Mouse (Mus musculus) left cerebral cortex, adult 9 months (tissue): ENCODE measurements around the gene Eps15l1.

Source experiments
- DNase-seq, 2 experiments: peaks; one replicate each; pipeline ENCODE4 v3.0.0; 2022; ENCODE audit warnings: low spot score in 2 of 2

Eps15l1 gene

DNA sequence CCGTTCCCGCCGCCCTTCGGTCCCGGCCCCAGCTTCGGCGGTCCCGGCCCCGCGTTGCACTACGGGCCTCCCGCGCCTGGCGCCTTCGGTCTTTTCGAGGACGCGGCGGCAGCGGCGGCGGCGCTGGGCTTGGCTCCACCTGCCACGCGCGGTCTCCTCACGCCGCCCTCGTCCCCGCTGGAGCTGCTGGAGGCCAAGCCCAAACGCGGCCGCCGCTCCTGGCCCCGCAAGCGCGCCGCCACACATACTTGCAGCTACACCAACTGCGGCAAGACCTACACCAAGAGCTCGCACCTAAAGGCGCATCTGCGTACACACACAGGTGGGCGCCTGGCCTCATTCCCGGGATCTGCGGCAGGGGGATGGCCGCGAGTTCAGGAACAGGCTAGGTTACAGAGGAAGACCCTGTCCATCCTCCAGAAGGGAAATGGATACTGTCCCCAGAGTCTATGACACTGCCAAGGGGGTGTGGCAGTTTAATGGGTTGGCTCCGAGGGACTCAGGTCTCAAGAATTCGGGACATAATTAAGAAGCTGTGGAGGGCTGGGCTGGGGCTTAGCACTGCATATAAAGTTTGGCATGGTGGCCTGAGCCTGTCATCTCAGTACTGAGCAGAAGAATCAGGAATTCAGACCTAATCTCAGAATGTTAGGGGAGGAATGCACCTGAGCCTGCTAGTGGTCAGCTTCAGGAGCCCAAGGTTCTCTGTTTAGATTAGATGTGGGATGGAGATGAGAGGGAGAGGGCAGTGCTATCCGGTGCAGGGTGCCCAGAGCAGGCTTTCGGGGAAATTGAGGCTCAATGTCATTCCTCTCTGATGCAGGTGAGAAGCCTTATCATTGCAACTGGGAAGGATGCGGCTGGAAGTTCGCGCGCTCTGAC lies 101.1 kb downstream of the Eps15l1 start:
- no peak for DNase-seq

DNA sequence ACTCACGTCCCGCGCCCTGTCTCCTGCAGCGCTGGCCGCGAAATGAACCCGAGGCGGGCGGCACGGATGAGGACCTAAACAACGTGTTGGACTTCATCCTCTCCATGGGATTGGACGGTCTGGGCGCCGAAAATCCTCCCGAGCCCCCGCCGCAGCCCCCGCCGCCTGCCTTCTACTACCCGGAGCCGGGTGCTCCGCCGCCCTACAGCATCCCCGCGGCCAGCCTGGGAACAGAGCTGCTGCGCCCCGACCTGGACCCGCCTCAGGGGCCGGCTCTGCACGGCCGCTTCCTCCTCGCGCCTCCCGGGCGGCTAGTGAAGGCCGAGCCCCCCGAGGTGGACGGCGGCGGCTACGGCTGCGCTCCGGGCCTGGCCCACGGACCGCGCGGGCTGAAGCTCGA lies 101.9 kb downstream of the Eps15l1 start:
- no peak for DNase-seq

DNA sequence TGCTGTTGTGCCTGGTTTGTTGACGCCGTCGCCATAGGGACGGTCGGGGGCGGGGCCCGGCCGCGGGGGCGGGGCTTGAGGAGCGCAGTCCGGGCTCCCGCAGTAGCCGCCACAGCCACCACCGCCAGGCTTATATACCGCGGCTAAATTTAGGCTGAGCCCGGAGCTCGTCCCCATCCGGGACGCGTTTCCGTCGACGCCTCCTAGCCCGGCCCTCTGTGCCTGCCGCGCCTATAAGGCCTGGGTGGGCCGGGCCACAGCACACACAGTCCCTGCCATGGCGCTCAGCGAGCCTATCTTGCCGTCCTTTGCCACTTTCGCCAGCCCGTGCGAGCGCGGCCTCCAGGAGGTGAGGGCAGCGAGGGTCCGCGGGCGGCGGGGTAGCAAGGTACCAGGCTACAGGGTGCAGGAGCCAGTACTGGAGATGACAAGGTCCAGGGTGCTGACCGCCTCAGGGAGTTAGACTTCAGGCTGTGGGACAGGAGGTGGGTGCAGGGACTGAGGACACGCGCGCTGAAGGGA lies 102.4 kb downstream of the Eps15l1 start, which contains the start of gene Klf2:
TSS of gene Klf2 (plus strand) at position 233 of the 522 bp plus-strand sequence.
- peak; percentile 51 to 85 for DNase-seq

DNA sequence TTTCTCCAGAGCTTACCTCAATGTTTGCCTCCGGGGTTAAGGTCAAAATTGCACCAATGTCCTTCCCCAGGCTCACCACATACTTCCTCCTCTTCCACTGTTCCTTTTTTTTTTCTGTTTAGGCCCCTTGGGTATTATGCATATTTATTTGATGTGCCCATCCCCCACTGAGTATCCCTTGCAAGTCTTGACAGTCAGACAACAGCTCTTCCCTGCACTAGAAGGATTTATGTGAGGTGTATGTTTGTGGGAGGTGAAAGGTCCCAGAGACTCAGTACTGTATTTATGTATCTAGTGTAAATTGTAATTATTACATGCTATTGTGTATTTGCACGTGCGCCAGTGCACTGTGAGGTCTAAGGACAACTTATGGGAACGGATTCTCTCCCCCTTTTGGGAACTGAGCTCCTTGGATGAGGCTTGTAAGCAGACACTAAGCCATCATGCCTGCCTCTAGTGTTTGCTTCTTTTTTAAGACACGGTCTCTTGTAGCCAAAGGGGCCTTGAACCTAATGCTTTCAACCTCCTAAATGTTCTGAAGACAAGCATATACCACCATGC lies 103.4 kb downstream of the Eps15l1 start:
- no peak for DNase-seq

DNA sequence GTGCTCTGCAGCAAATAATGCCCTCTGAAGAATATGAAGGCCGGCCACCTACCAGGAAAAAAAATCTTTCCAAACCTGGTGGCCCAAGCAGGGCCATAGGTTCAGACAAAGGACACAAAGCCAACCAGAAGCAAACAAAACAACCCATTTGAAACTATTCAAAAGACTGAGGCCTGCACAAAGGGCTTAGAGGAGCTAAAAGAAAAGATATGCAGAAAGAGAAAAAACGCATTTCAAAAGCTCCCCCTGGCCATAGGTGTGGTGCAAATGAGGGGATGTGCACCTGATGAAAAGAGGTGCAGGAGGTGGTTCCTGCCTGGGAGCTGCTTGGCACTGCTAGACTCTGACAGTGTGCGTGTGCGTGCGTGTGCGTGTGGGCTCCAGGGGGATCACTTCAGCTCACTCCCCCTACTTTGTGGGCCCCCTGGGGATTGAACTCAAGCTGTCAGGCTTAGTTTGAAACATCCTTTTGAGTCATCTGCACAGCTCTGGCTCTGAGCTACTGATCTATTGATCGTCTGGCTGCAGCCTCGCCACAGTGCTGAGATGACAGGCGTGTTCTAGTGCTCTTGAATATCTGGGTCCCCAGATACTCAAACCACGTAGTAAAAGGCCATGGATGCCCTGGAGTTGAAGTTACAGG lies 105.1 kb downstream of the Eps15l1 start:
- DNase-seq = no peak

DNA sequence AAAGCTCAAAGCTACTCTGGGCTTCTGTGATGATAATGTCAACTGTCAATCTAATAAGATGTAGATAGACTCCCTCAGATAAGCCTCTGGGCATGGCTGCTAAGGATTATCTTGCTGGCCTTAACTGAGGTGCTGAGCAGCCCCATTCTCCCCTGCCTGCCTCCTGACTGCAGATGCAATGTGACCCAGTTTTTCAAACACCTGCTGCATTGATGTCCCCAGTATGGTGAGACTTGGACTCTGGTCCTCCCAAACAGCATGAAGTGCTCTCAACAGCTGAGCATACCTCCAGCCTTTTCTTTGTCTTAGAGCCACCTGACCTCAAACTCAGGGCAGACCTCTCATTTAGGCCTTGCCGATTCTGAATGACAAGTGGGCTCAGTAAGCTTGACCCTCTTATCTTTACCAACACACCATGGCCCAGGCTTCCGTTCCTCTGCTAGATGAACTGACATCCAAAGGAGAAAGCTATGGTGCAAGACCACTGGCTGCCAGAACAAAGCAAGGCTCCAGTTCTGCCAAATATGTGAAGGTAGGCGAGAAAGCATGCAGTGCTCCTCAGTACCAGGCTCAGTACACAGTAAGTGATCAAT lies 108.2 kb downstream of the Eps15l1 start:
- no peak for DNase-seq

DNA sequence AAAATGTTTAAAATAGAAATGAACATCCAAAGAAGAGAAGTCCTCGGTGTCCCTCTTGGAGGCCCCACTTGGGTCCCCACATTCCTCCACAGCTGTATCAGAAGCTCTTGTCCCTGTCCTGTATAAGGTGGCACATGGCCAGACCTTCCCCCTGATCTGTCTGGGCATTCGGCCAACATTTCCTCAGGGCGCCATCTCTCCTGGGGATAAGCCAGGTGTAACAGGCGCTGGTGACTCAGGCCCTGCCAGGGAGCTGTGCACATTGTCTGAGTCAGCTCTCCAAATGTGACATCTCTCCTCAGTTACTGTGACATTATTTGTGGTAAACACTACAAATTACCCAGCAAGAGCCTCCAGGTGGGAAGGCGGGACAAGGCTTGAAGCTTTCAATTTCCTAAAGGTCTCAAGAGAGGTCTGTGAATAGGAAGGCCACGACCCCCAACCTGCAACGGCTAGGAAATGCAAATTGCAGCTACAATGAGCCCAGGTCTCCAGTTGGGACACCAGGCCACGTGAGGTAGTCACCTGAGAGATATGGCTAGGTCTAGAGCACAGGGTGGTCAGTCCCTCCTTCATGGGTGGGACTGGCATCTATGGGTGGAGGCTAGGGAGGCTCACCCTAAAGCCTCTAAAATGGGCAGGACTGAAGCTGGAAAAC lies 110.3 kb downstream of the Eps15l1 start:
- DNase-seq = peak; percentile 63 to 84

DNA sequence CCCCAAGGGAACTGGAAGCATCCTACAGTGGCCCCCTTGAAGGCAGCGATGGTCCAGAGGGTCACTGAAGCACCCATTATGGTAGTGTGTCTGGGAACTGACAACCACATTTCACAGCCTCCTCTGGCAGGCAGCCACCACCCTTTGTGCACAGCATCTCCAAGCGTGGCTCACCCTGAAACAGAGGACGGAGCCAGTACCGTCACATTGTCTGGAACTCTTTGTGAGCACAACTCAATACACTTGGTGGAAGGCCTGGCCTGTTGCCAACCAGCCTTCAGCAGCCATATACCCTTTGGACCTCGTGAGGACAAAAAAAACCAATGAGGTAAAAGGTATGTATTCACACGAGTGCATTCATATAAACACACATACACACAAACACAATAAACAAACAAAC lies 113.0 kb downstream of the Eps15l1 start:
- DNase-seq = no peak

DNA sequence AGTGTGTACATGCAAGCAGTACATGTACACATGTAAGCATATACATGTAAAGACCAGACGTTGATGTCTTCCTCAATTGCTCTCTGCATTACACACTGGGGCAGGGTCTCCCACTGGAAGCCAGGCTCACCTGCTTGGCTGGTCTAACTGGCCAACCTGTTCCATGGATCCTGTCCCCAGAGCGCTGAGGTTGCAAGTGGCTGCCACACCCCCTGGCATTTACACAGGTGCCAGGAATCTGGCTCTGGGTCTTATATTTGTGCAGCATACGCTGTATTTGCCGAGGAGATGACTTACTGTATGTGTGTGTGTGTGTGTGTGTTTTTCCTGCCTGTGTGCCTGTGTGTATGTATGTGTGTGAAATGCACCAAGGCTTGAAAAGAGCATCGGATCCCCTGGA lies 114.3 kb downstream of the Eps15l1 start:
- no peak for DNase-seq

DNA sequence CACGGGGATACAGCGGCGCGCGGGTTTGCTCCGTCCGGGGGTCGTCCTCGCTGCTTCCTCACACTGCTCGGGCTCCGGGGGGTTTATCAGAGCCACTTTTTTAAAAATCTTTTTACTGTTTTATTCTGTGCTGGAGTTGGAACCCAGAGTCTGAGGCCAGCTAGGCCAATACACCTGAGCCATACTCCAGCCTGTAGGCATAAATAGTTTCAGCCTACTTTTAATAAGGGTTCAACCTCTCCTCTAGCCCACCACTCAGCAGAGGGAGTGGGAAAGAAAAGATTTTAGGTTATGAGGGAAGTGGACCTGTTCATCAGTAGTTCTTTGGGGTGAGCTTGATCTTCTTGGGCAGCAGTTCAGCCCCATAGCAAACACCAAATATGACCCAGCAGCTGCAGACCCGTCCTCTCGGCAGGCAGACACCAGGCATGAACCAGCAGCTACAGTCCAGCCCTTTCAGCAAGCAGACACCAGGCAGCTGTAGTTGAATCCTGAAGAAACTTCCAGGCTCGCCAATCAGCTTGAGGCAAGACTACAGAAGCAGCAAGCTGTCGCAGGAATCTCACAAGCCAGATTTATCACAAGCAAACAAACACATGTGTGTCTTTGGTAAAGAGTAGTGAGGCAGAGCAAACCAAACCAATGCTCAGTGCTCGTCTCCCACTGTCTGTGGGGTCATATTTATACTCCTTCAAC lies 115.9 kb downstream of the Eps15l1 start, which contains the start of gene Gm10282:
TSS of gene Gm10282 (minus strand) at position 51 of the 696 bp plus-strand sequence.
- DNase-seq = no peak

DNA sequence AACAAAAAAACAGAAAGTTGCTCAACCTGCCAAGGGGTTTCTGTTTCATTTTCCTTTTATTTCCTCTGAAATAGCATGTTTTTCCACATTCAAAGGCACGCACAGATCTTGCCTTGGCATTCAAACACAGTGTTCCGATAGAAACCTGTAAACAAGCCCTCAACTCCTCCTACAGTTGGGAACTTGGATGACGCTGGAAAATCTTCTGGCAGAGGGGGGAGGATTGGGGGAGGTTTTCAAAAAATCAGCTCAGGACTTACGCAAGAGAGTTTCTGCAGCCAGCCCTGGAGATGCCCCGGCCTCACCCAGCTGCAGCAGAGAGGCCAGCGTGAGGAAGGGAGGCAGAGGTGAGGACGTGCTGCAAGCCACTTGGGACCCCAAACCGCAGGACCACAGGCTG lies 117.6 kb downstream of the Eps15l1 start:
- no peak for DNase-seq

DNA sequence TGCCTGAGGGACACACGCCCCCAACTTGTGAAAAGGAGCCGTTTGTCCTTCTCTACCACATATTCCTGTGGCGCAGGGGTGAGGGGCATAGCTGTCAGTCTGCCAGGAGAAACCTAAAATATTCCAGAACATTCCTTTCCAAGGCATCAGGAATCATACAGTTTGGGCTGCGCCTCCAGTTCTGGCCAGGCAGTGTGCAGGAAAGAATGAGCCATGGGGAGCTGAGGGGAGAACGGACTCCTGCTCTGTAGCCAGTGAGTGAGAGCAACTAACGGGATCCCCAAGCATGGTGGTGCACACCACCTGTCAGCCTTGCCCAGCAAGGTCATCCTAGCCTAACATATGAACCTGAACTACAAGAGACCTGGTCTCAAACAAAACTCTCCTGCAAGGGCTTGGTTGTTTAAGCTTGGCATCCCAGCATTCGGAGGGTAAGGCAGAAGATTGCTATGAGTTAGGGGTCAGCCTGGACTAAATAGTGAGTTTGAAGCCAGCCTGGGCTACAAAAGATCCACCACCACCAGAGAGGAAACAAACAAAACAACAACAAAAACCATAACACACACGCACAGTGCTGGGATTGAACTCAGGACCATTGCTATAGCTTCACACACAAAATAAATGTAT lies 118.2 kb downstream of the Eps15l1 start:
- no peak for DNase-seq

DNA sequence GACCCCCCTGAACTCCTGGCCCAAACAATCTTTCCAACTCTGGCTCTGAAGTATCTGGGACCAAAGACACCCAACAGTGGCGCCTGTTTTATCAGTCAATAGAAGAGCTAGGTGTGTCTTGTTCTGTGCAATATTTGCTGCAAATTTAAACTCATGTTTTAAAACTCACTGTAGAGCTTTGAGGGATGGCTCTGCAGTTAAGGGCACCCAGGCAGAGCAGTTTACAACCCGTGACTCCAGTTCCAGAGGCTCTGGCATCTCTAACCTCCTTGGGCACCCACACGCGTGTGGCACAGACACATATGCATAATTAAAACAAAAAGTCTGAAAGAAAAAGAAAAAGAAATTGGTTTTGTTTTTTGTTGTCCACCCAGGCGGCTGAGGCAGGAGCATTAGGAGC lies 119.8 kb downstream of the Eps15l1 start:
- DNase-seq = no peak

DNA sequence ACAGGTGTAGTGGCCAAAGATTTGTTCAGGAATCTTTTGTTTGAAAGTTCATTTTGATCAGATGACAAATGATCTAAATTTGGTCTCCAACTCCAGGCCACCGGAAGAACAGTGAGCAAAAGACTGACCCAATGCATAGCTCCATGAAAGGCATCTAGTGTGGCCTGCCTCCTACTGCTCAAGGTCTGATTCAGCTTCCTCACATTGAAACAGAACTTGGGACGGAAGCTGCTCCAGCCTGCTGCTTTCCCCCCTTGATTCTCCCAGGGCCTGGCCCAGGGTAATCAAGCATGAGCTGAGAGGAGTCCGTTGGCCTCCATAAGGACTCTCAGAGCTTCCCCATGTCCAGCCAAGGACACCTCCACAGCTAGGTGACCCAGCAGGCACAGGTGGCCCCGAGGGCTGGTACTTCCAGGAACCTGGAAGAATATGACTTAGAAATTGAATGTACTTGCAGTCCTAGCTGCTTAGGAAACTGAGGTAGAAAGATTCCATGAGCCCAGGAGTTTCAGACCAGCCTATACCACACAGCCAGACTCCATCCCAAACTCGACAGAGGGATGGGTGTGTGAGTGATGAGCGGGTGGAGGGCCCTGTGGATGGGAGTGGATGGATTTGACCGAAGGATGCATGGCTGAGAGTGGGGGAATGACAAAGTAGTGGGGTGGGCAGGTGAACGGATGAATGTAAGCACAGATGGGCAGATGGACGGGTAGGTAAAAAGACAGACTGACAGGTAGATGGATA lies 120.4 kb downstream of the Eps15l1 start:
- no peak for DNase-seq

DNA sequence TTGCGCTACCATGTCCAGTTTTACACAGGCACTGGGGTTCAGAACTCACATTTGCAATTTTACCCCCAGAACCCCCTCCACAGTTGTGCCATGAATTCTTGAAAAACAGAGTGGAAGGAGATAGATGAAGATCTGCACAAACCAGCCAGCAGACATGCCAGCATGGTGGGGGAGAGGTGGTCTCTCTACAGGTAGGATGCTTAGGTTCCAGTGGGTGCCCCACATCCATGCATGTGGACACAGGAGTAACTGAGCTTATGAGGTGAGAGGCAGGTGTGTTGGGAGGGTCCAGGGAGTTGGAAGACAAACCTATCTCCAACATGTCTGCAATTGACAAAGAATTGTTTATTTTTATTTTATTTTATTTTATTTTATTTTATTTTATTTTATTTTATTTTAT lies 122.3 kb downstream of the Eps15l1 start:
- DNase-seq = no peak

DNA sequence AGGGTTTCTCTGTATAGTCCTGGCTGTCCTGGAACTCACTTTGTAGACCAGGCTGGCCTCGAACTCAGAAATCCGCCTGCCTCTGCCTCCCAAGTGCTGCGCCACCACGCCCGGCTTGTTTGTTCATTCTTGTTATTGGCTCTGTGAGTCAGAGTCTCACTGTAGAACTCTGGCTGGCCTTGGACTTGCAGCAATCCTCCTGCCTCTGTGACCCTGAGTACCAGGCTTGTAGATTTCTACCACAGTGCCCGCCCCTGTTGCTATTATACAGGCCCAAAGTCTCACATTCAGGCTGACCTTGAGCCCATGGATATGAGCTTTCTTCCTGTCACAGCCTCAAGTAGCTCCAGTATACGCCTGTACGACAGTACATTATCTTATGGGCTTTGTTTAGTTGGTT lies 124.7 kb downstream of the Eps15l1 start:
- no peak for DNase-seq

DNA sequence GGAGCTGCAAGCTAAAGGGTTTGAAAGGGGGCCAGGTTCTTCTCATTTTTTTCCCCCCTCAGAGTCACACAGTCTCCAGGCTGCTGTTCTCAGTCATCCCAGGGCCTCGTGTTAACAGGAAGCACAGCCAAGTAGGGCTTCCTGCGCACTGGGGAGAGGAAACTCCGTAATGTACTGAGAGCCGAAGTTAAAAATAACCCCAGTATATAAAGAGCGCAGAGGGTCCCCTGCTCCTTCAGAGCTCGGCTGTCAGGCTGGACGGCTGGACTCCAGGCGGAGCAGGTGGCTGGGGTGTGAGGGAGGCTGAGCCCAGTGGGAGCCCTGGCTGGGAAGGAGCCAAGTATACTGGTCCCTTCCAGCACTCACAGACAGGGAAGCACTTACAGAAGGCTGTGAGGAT lies 125.6 kb downstream of the Eps15l1 start:
- DNase-seq = peak; percentile 37 to 64

DNA sequence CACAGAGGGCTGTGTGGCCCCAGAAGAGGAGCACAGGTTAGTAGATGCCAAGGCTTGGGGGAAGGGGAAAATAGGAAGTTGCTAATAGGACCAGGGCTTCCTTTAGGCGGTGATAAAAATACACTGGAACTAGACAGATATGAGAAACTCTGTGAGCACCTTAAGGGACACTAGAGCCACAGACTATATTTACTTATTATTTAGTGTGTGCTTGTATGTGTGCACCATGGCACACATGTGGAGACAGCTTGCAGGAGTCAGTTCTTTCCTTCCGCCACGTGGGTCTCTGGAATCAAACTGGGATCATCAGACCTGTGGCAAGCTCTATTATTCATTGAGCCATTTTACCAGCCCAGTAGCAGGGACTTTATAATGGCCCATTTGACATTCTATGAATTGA lies 126.1 kb downstream of the Eps15l1 start:
- DNase-seq = no peak

DNA sequence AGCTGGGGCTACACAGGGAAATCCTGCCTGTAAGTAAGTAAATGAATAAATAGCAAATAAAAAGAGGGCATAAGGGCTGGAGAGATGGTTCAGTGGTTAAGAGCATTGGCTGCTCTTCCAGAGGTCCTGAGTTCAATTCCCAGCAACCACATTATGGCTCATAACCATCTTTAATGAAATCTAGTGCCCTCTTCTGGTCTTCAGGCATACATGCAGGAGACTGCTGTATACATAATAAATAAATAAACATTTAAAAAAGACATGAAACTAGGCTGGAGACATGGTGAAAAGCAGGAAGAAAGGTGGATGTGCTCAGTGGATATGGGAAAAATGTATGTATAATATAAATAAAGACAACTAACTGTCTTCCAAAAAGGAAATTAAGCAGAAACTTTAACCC lies 128.0 kb downstream of the Eps15l1 start:
- no peak for DNase-seq

DNA sequence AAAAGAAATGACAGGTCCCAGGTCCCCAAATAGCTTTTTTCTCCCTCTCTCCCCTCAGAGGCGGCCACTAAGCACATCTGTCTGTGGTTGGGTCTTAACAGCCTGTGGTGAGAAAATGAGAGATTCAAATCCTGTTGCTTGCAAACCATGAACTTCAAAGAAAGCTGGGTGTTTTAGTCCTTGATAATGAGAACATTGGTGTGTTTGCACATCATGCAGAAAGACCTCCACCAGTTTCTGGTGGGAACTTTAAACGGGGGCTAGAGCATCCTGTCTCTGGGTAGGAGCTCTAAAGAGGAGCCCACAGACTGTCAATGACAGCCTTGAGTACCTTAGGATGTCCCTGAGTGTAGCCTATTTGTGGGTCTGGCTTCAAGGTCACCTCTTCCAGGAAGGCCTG lies 130.2 kb downstream of the Eps15l1 start:
- DNase-seq = no peak
